Mouse (Mus musculus): ENCODE measurements around the gene Best3. TPM values are rescaled to one million over a fixed set of nuclear protein-coding genes. Genes with fewer than 3 reads are reported as not detected.

Best3 gene
- total and polyA plus RNA-seq, 2 experiments: not detected

GRCm38 (mm10) chr10:117049253-117049652 lies 63.1 kb downstream of the Best3 start:
- no peaks in the 10 kb centered on the region for H3K27me3 ChIP-seq (ENCODE audit: control insufficient read depth, insufficient read depth, low read length)
- H3K9ac ChIP-seq (ENCODE audit: low read depth, low read length): no peak overlapping the region
- DNase-seq (ENCODE audit: extremely low read depth, low read depth, low spot score): no peak
- 90% methylated on average over 4 of the region's 4 CpGs for WGBS
- H3K79me2 ChIP-seq (ENCODE audit: control insufficient read depth, insufficient read depth, low read length): no peaks in the 10 kb centered on the region
- no peak overlapping the region for H3K4me3 ChIP-seq (ENCODE audit: insufficient read depth, low read depth, low read length)
- no peak overlapping the region for H3K27ac ChIP-seq (replicated peaks; ENCODE audit: insufficient read depth, low read depth, low read length)
- TF ChIP-seq CTCF (IDR thresholded peaks at IDR 0.05; ENCODE audit: low read depth, low read length) (no peak), POLR2A (IDR thresholded peaks at IDR 0.05; ENCODE audit: extremely low read depth, insufficient read depth, low read length) (no peak)
- peaks cover 40% of the 10 kb centered on the region for H3K36me3 ChIP-seq (ENCODE audit: control insufficient read depth, insufficient read depth, low read length)
- H3K4me1 ChIP-seq (ENCODE audit: control insufficient read depth, insufficient read depth, low read length): no peaks in the 10 kb centered on the region

- no peak overlapping the region for H3K27ac ChIP-seq (replicated peaks; ENCODE audit: insufficient read depth, low read depth, low read length)
- TF ChIP-seq CTCF (IDR thresholded peaks at IDR 0.05; ENCODE audit: low read depth, low read length) (no peak), POLR2A (IDR thresholded peaks at IDR 0.05; ENCODE audit: extremely low read depth, insufficient read depth, low read length) (no peak)
- WGBS: 85% methylated on average over 4 of the region's 4 CpGs
- no peak overlapping the region for H3K4me3 ChIP-seq (ENCODE audit: insufficient read depth, low read depth, low read length)
- no peak for DNase-seq (ENCODE audit: extremely low read depth, low read depth, low spot score)
- peaks cover 48% of the 10 kb centered on the region for H3K36me3 ChIP-seq (ENCODE audit: control insufficient read depth, insufficient read depth, low read length)
- H3K27me3 ChIP-seq (ENCODE audit: control insufficient read depth, insufficient read depth, low read length): no peaks in the 10 kb centered on the region
- no peak overlapping the region for H3K9ac ChIP-seq (ENCODE audit: low read depth, low read length)
- no peaks in the 10 kb centered on the region for H3K79me2 ChIP-seq (ENCODE audit: control insufficient read depth, insufficient read depth, low read length)
- H3K4me1 ChIP-seq (ENCODE audit: control insufficient read depth, insufficient read depth, low read length): no peaks in the 10 kb centered on the region
These were observed 64.0 kb downstream of the Best3 start for GRCm38 (mm10) chr10:117049961-117050597.

DNA sequence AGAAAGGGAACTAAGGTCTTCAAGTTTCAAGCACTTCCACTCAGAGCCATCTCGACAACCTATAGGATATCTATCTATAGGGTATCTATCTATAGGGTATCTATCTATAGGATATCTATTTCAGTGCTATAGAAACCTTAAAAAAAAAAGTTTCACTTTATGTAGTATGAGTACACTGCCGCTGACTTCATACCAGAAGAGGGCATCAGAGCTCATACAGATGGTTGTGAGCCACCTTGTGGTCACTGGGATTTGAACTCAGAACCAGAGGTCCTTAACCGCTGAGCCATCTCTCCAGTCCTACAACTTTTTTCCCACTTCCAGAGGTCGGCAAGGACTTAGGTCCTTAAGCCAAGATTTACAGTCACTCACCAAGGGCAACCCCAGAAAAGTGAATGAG lies 69.6 kb downstream of the Best3 start:
- 90% methylated on average over 4 of the region's 4 CpGs for WGBS
- DNase-seq (ENCODE audit: extremely low read depth, low read depth, low spot score): no peak
- peaks cover 86% of the 10 kb centered on the region for H3K36me3 ChIP-seq (ENCODE audit: control insufficient read depth, insufficient read depth, low read length)

GRCm38 (mm10) chr10:117062894-117063253 lies 76.8 kb downstream of the Best3 start:
- Histone ChIP-seq H3K4me1 (ENCODE audit: control insufficient read depth, insufficient read depth, low read length) (peaks cover 4% of the 10 kb centered on the region), H3K79me2 (ENCODE audit: control insufficient read depth, insufficient read depth, low read length) (peaks cover 8% of the 10 kb centered on the region; the same call in 1 of the 2 replicates), H3K36me3 (ENCODE audit: control insufficient read depth, insufficient read depth, low read length) (peaks cover 35% of the 10 kb centered on the region), H3K27ac (replicated peaks; ENCODE audit: insufficient read depth, low read depth, low read length) (no peak overlapping the region), H3K4me3 (ENCODE audit: insufficient read depth, low read depth, low read length) (peak overlapping the region; percentile 98), H3K27me3 (ENCODE audit: control insufficient read depth, insufficient read depth, low read length) (no peaks in the 10 kb centered on the region), H3K9ac (ENCODE audit: low read depth, low read length) (peak overlapping the region; percentile 52)
- no peak for TF ChIP-seq CTCF (IDR thresholded peaks at IDR 0.05; ENCODE audit: low read depth, low read length)
- no peak for TF ChIP-seq POLR2A (IDR thresholded peaks at IDR 0.05; ENCODE audit: extremely low read depth, insufficient read depth, low read length)
- WGBS: 3% methylated on average over 15 of the region's 15 CpGs
- no peak for DNase-seq (ENCODE audit: extremely low read depth, low read depth, low spot score)

More for the DNA sequence above, 69.6 kb downstream of the Best3 start:
- no peak overlapping the region for H3K27ac ChIP-seq (replicated peaks; ENCODE audit: insufficient read depth, low read depth, low read length)
- no peak overlapping the region for H3K4me3 ChIP-seq (ENCODE audit: insufficient read depth, low read depth, low read length)
- TF ChIP-seq CTCF (IDR thresholded peaks at IDR 0.05; ENCODE audit: low read depth, low read length) (no peak), POLR2A (IDR thresholded peaks at IDR 0.05; ENCODE audit: extremely low read depth, insufficient read depth, low read length) (no peak)
- H3K79me2 ChIP-seq (ENCODE audit: control insufficient read depth, insufficient read depth, low read length): no peaks in the 10 kb centered on the region
- H3K4me1 ChIP-seq (ENCODE audit: control insufficient read depth, insufficient read depth, low read length): no peaks in the 10 kb centered on the region
- no peak overlapping the region for H3K9ac ChIP-seq (ENCODE audit: low read depth, low read length)
- H3K27me3 ChIP-seq (ENCODE audit: control insufficient read depth, insufficient read depth, low read length): no peaks in the 10 kb centered on the region

DNA sequence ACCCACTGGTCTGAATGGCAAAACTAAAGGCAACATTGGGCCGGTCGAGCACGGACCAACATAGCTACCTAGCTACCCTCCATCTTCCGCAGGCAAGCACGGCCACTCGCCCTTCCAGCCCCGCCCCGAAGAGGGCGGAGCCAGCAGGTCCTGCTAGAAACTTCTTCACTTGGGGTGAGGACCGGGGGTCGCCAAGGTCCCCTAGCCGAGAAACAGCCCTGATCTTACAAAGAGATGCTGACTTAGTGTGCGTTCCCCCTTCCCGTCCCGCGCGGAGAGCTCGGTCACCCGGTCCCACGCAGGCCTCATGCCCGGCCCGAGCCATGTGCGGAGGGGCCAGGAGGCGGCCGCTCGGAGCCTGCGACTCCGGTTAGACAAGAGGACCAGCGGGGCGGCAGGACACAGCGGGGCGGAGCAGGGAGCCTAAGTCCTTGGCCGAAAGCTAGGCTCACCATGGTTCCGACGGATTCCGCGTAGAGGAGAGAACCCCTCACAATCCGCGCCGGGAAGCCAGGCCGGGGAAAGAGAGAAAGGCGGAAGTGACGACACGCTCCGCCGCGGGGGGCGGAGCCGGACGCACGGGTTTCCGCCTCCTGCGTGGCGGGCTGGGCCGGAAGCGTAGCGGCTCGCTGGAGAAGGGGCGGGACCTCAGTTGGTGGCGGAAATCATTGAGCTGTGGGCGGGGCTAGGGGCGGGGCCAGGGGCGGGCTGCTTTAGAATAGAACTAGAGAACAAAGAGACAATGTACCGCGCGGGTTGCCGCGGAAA lies 77.3 kb downstream of the Best3 start, which contains the start of gene Cct2:
TSS of gene Cct2 (minus strand) at position 561 of the 768 bp plus-strand sequence.
- peak within 1 kb of the TSS; percentile 95 for H3K9ac ChIP-seq (ENCODE audit: low read depth, low read length)
- H3K4me1 ChIP-seq (ENCODE audit: control insufficient read depth, insufficient read depth, low read length): peaks cover 4% of the 10 kb centered on the region
- TF ChIP-seq CTCF (IDR thresholded peaks at IDR 0.05; ENCODE audit: low read depth, low read length): no peak
- peak; percentile 37; the same call in 1 of the 2 replicates for TF ChIP-seq POLR2A (IDR thresholded peaks at IDR 0.05; ENCODE audit: extremely low read depth, insufficient read depth, low read length)
- H3K36me3 ChIP-seq (ENCODE audit: control insufficient read depth, insufficient read depth, low read length): peaks cover 31% of the 10 kb centered on the region
- 1% methylated on average over 68 of the region's 68 CpGs for WGBS
- DNase-seq (ENCODE audit: extremely low read depth, low read depth, low spot score): peak; percentile 76
- H3K27me3 ChIP-seq (ENCODE audit: control insufficient read depth, insufficient read depth, low read length): no peaks in the 10 kb centered on the region
- peak within 1 kb of the TSS; percentile 82 for H3K27ac ChIP-seq (replicated peaks; ENCODE audit: insufficient read depth, low read depth, low read length)
- H3K79me2 ChIP-seq (ENCODE audit: control insufficient read depth, insufficient read depth, low read length): peaks cover 8% of the 10 kb centered on the region; the same call in 1 of the 2 replicates
- H3K4me3 ChIP-seq (ENCODE audit: insufficient read depth, low read depth, low read length): peak within 1 kb of the TSS; percentile 98

All from liver, adult 2 months (tissue).